Mouse (Mus musculus) ES-E14 (cell line): ENCODE measurements around the gene Kcnab3. TPM values are rescaled to one million over a fixed set of nuclear protein-coding genes. Genes with fewer than 3 reads are reported as not detected.

Experiments
- DNase-seq: peaks from one replicate; pipeline ENCODE4 v3.0.0-alpha.2; 2013; ENCODE audit warnings: low read depth, low spot score
- H3K27ac ChIP-seq: 2 replicates; pipeline ENCODE4 v1.5.1; 2012; ENCODE audit warnings: low read depth, mild to moderate bottlenecking, low read length, moderate library complexity, mixed read lengths; ENCODE audit not compliant: poor library complexity, insufficient read depth, severe bottlenecking
- H3K36me3 ChIP-seq: 2 replicates; pipeline ENCODE4 v1.6.1; 2012; ENCODE audit warnings: mild to moderate bottlenecking, low read length, moderate library complexity, mixed read lengths; ENCODE audit not compliant: control insufficient read depth, poor library complexity, insufficient read depth, severe bottlenecking
- H3K4me1 ChIP-seq, 2 experiments: fragments of 150-350 bp in 1 of 2; sonication (generic) in 1 of 2; 2 replicates each; pipeline ENCODE4 v1.6.1; 2012; ENCODE audit warnings: low read length in 2 of 2, mild to moderate bottlenecking in 1 of 2, mixed read lengths in 1 of 2; ENCODE audit not compliant: control insufficient read depth in 2 of 2, insufficient read depth in 2 of 2, poor library complexity in 1 of 2
- H3K4me3 ChIP-seq, 2 experiments: fragments of 150-350 bp in 1 of 2; sonication (generic) in 1 of 2; 2 replicates each; pipeline ENCODE4 v1.5.1; 2012; ENCODE audit warnings: low read length in 2 of 2, low read depth in 1 of 2, mild to moderate bottlenecking in 1 of 2, mixed read lengths in 1 of 2; ENCODE audit not compliant: insufficient read depth in 1 of 2, poor library complexity in 1 of 2, severe bottlenecking in 1 of 2
- H3K9ac ChIP-seq: 2 replicates; pipeline ENCODE4 v1.6.1; 2012; ENCODE audit warnings: low read depth, mild to moderate bottlenecking, low read length, mixed read lengths; ENCODE audit not compliant: poor library complexity, insufficient read depth, severe bottlenecking
- H3K9me3 ChIP-seq: fragments of 150-350 bp; sonication (generic); 2 replicates; pipeline ENCODE4 v1.6.1; 2012; ENCODE audit warnings: low read depth, mild to moderate bottlenecking, low read length; ENCODE audit not compliant: control insufficient read depth, insufficient read depth
- CHD2 ChIP-seq: IDR thresholded peaks from 2 replicates; pipeline ENCODE4 v1.6.1; 2014; ENCODE audit warnings: mild to moderate bottlenecking, low read depth, low read length, inconsistent platforms
- HCFC1 ChIP-seq: IDR thresholded peaks from 2 replicates; pipeline ENCODE4 v1.6.1; 2012; ENCODE audit warnings: low read length, inconsistent platforms, borderline replicate concordance; ENCODE audit not compliant: insufficient read depth
- MAFK ChIP-seq: IDR thresholded peaks from 2 replicates; pipeline ENCODE4 v1.6.1; 2014; ENCODE audit warnings: mild to moderate bottlenecking, low read depth, low read length, inconsistent platforms; ENCODE audit not compliant: insufficient read depth
- ZC3H11A ChIP-seq: IDR thresholded peaks from 2 replicates; pipeline ENCODE4 v1.6.1; 2012; ENCODE audit warnings: low read depth, mild to moderate bottlenecking, inconsistent platforms, low read length, borderline replicate concordance
- ZNF384 ChIP-seq: IDR thresholded peaks from 2 replicates; pipeline ENCODE4 v1.6.1; 2012; ENCODE audit warnings: low read depth, low read length, inconsistent platforms
- in situ Hi-C, 2 experiments: fragments of 600-800 bp; cut with MboI; formaldehyde crosslinking; loops; one replicate each; pipeline ENCODE4 v1.15.1; 2025; ENCODE audit warnings: low sequenced_read_pairs in 2 of 2, inconsistent platforms in 1 of 2; ENCODE audit not compliant: unreplicated experiment in 2 of 2
- total RNA-seq: library from RNA; depleted of rRNA; stranded (reverse); fragments of 300-350 nt; gene quantifications from 2 replicates; pipeline ENCODE4 v1.2.3, GENCODE M21; 2012

The Kcnab3 gene
- total RNA-seq, 1 experiment = 2.2 TPM

- H3K9ac ChIP-seq = no peak overlapping the region
- no peaks in the 10 kb centered on the region for H3K36me3 ChIP-seq
- no peak overlapping the region for H3K27ac ChIP-seq
- TF ChIP-seq HCFC1 = no peak
- peak; percentile 24; the same call in 1 of the 2 replicates for TF ChIP-seq ZNF384
- DNase-seq = no peak
- H3K9me3 ChIP-seq = no peaks in the 10 kb centered on the region
- in situ Hi-C loops = no loop called here
- peaks cover 0 to 26% of the 10 kb centered on the region in 2 experiments; a peak in 2 of 4 replicates for H3K4me1 ChIP-seq
- H3K4me3 ChIP-seq = no peak overlapping the region
Measured at GRCm38 (mm10) chr11:69369990-69370816, 44.1 kb downstream of the Kcnab3 start.

GRCm38 (mm10) chr11:69370817-69371215 is 44.8 kb downstream of the Kcnab3 start:
- H3K36me3 ChIP-seq = no peaks in the 10 kb centered on the region
- DNase-seq = no peak
- H3K9me3 ChIP-seq = no peaks in the 10 kb centered on the region
- no peak overlapping the region for H3K4me3 ChIP-seq
- in situ Hi-C loops = no loop called here
- TF ChIP-seq MAFK (no peak), HCFC1 (no peak), ZNF384 (no peak), ZC3H11A (no peak), CHD2 (no peak)
- H3K4me1 ChIP-seq = peaks cover 0 to 21% of the 10 kb centered on the region in 2 experiments; a peak in 2 of 4 replicates
- no peak overlapping the region for H3K27ac ChIP-seq
- no peak overlapping the region for H3K9ac ChIP-seq

- Histone ChIP-seq H3K4me3 (no peak overlapping the region), H3K4me1 (peaks cover 0 to 17% of the 10 kb centered on the region in 2 experiments; a peak in 2 of 4 replicates), H3K36me3 (no peaks in the 10 kb centered on the region), H3K9me3 (no peaks in the 10 kb centered on the region), H3K27ac (no peak overlapping the region), H3K9ac (no peak overlapping the region)
- DNase-seq = no peak
- in situ Hi-C loops = no loop called here
- no peak for TF ChIP-seq MAFK
- no peak for TF ChIP-seq HCFC1
- no peak for TF ChIP-seq ZC3H11A
- no peak for TF ChIP-seq CHD2
- TF ChIP-seq ZNF384 = no peak
Measured at GRCm38 (mm10) chr11:69371601-69372000, 45.5 kb downstream of the Kcnab3 start.

GRCm38 (mm10) chr11:69372056-69372779 is 46.2 kb downstream of the Kcnab3 start:
- Histone ChIP-seq H3K4me1 (peaks cover 0 to 17% of the 10 kb centered on the region in 2 experiments; a peak in 2 of 4 replicates), H3K36me3 (no peaks in the 10 kb centered on the region), H3K4me3 (no peak overlapping the region), H3K27ac (no peak overlapping the region), H3K9me3 (no peaks in the 10 kb centered on the region), H3K9ac (no peak overlapping the region)
- DNase-seq = no peak
- no peak for TF ChIP-seq ZNF384
- TF ChIP-seq MAFK = no peak
- no peak for TF ChIP-seq CHD2
- no peak for TF ChIP-seq HCFC1
- TF ChIP-seq ZC3H11A = no peak
- in situ Hi-C loops = no loop called here
